Mouse (Mus musculus) ES-E14 (cell line): ENCODE measurements around the gene Gtdc1.

ENCODE experiments used
- HCFC1 ChIP-seq: IDR thresholded peaks from 2 replicates; pipeline ENCODE4 v1.6.1; 2012; ENCODE audit warnings: low read length, inconsistent platforms, borderline replicate concordance; ENCODE audit not compliant: insufficient read depth
- MAFK ChIP-seq: IDR thresholded peaks from 2 replicates; pipeline ENCODE4 v1.6.1; 2014; ENCODE audit warnings: mild to moderate bottlenecking, low read depth, low read length, inconsistent platforms; ENCODE audit not compliant: insufficient read depth
- ZC3H11A ChIP-seq: IDR thresholded peaks from 2 replicates; pipeline ENCODE4 v1.6.1; 2012; ENCODE audit warnings: low read depth, mild to moderate bottlenecking, inconsistent platforms, low read length, borderline replicate concordance
- ZNF384 ChIP-seq: IDR thresholded peaks from 2 replicates; pipeline ENCODE4 v1.6.1; 2012; ENCODE audit warnings: low read depth, low read length, inconsistent platforms

- no peak for TF ChIP-seq MAFK
- no peak for TF ChIP-seq ZC3H11A
- TF ChIP-seq HCFC1: no peak
- TF ChIP-seq ZNF384: no peak
These were observed 53.7 kb downstream of the Gtdc1 start for GRCm38 (mm10) chr2:44873718-44874117.
